Mouse (Mus musculus) heart, postnatal 14 days (tissue): ENCODE results near the gene Actl6b. TPM values are rescaled to one million over a fixed set of nuclear protein-coding genes. Genes with fewer than 3 reads are reported as not detected.

ENCODE experiments used
- DNase-seq, 2 experiments: peaks; one replicate each; pipeline ENCODE4 v3.0.0; 2021 to 2022
- intact Hi-C: fragments of 180-260 bp; cut with DNase I; formaldehyde crosslinking; loops from one replicate; pipeline ENCODE4 v1.15.1; 2025
- total RNA-seq, 2 experiments: library from RNA; stranded (reverse); gene quantifications; 2 replicates each; pipeline ENCODE4 v1.2.3; 2021

The Actl6b gene
- total RNA-seq, 2 experiments from 2014 or later: not detected

- no peak for DNase-seq
- intact Hi-C loops: no loop called here
These were observed 25.9 kb upstream of the Actl6b start for GRCm38 (mm10) chr5:137527413-137527812.

- DNase-seq: no peak
- intact Hi-C loops: no loop called here
These were observed 24.9 kb upstream of the Actl6b start for GRCm38 (mm10) chr5:137528247-137528968.

GRCm38 (mm10) chr5:137529221-137529995 is 23.9 kb upstream of the Actl6b start:
- no peak for DNase-seq
- intact Hi-C loops: no loop called here

- DNase-seq: no peak
- intact Hi-C loops: loop anchor here (5.0 kb wide), 2 partner anchors 102 to 217 kb away; partner anchors contain the start of gene Tsc22d4
These were observed 23.2 kb upstream of the Actl6b start for GRCm38 (mm10) chr5:137530075-137530474.

- DNase-seq: peak; percentile 81 to 82
- intact Hi-C loops: loop anchor here (5.0 kb wide), 2 partner anchors 102 to 216 kb away; partner anchors contain the start of gene Tsc22d4
These were observed 22.5 kb upstream of the Actl6b start for GRCm38 (mm10) chr5:137530588-137531413.

- intact Hi-C loops: loop anchor here (2.0 to 5.0 kb wide), 3 partner anchors 69 to 216 kb away; partner anchors contain the start of genes Mospd3 and Tsc22d4
These were observed 21.7 kb upstream of the Actl6b start for GRCm38 (mm10) chr5:137531414-137532130.

GRCm38 (mm10) chr5:137532131-137532807 is 21.0 kb upstream of the Actl6b start:
- DNase-seq: no peak
- intact Hi-C loops: loop anchor here (2.0 to 5.0 kb wide), 3 partner anchors 69 to 215 kb away; partner anchors contain the start of genes Mospd3 and Tsc22d4

More at GRCm38 (mm10) chr5:137531414-137532130, 21.7 kb upstream of the Actl6b start:
- peak; percentile 72 to 76 for DNase-seq

GRCm38 (mm10) chr5:137532808-137533116 is 20.6 kb upstream of the Actl6b start:
- no peak for DNase-seq
- intact Hi-C loops: loop anchor here (2.0 to 5.0 kb wide), 3 partner anchors 68 to 215 kb away; partner anchors contain the start of genes Mospd3 and Tsc22d4

GRCm38 (mm10) chr5:137533117-137533827 is 20.0 kb upstream of the Actl6b start, which contains the start of the genes Epo and Gnb2:
Gene Epo, minus strand, starts transcription at chr5:137533242.
Gene Gnb2, minus strand, starts transcription at chr5:137533510.
- peak; percentile 97 to 99 for DNase-seq
- intact Hi-C loops: loop anchor here (2.0 to 5.0 kb wide), 3 partner anchors 68 to 214 kb away; partner anchors contain the start of genes Mospd3 and Tsc22d4

GRCm38 (mm10) chr5:137534762-137535161 is 18.6 kb upstream of the Actl6b start:
- intact Hi-C loops: loop anchor here (5.0 kb wide), 2 partner anchors 98 to 213 kb away; partner anchors contain the start of gene Tsc22d4
- DNase-seq: no peak

GRCm38 (mm10) chr5:137535318-137535717 is 18.0 kb upstream of the Actl6b start:
- intact Hi-C loops: no loop called here

GRCm38 (mm10) chr5:137537461-137537860 is 15.9 kb upstream of the Actl6b start:
- intact Hi-C loops: no loop called here
- no peak for DNase-seq

More at GRCm38 (mm10) chr5:137535318-137535717, 18.0 kb upstream of the Actl6b start:
- DNase-seq: no peak

- DNase-seq: no peak
- intact Hi-C loops: no loop called here
These were observed 14.0 kb upstream of the Actl6b start for GRCm38 (mm10) chr5:137539291-137539801.

- DNase-seq: no peak
- intact Hi-C loops: no loop called here
These were observed 12.3 kb upstream of the Actl6b start for GRCm38 (mm10) chr5:137540991-137541390.

- intact Hi-C loops: no loop called here
- DNase-seq: no peak
These were observed 11.4 kb upstream of the Actl6b start for GRCm38 (mm10) chr5:137541768-137542540.

GRCm38 (mm10) chr5:137544926-137545325 is 8.4 kb upstream of the Actl6b start:
- DNase-seq: no peak
- intact Hi-C loops: no loop called here

- intact Hi-C loops: no loop called here
- no peak for DNase-seq
These were observed 7.7 kb upstream of the Actl6b start for GRCm38 (mm10) chr5:137545596-137545995.
